7 mouse cellular contexts compared by ENCODE assay signal in genomic region chr4:81727735-81728581, GRCm38 (mm10).
A peak's percentile ranks its signal among the peaks of the same experiment; 100 is the strongest.
DNase-seq lines count a peak whose midpoint lies in the region; ATAC-seq lines count a peak whose summit lies in the region.

No protein-coding gene starts in this region.

- 44% methylated on average over 12 of the region's 12 CpGs for WGBS in lung, embryonic 16.5 days
- 58% methylated on average over 12 of the region's 12 CpGs for WGBS in forebrain, embryonic 10.5 days
- 52% methylated on average over 12 of the region's 12 CpGs for WGBS in hindbrain, embryonic 11.5 days

- H3K27ac ChIP-seq in lung, embryonic 16.5 days (ENCODE audit: low read length): peak overlapping the region; percentile 55
- peak overlapping the region; percentile 78 for H3K27ac ChIP-seq in forebrain, embryonic 10.5 days
- peak overlapping the region; percentile 80 for H3K27ac ChIP-seq in hindbrain, embryonic 11.5 days (ENCODE audit: low read depth, low read length)

- peaks cover 8% of the 10 kb centered on the region for H3K4me1 ChIP-seq in lung, embryonic 16.5 days (replicated peaks; ENCODE audit: control insufficient read depth, insufficient read depth, low read length)
- peaks cover 20% of the 10 kb centered on the region for H3K4me1 ChIP-seq in forebrain, embryonic 10.5 days
- H3K4me1 ChIP-seq in hindbrain, embryonic 11.5 days (replicated peaks; ENCODE audit: control insufficient read depth, insufficient read depth, low read length): peaks cover 3% of the 10 kb centered on the region

- no peak overlapping the region for H3K4me2 ChIP-seq in lung, embryonic 16.5 days (ENCODE audit: low read depth, low read length)
- H3K4me2 ChIP-seq in hindbrain, embryonic 11.5 days (replicated peaks; ENCODE audit: low read depth, low read length): no peak overlapping the region

- no peak for DNase-seq in lung, adult 18-20 months
- DNase-seq in forebrain, embryonic 10.5 days (ENCODE audit: extremely low spot score, low spot score): no peak
- peak; percentile 10 for DNase-seq in hindbrain, embryonic 11.5 days (ENCODE audit: low spot score)
- peak; percentile 47 for DNase-seq in skeletal muscle tissue, adult 2 months (ENCODE audit: low read depth, low spot score)
- no peak for DNase-seq in urinary bladder, postnatal 10 days (ENCODE audit: low spot score)
- no peak for DNase-seq in ovary, postnatal 36 days (ENCODE audit: low spot score)

- no peaks in the 10 kb centered on the region for H3K27me3 ChIP-seq in lung, embryonic 16.5 days (ENCODE audit: control insufficient read depth, insufficient read depth, low read depth, low read length)
- H3K27me3 ChIP-seq in forebrain, embryonic 10.5 days (ENCODE audit: poor library complexity, severe bottlenecking): no peaks in the 10 kb centered on the region
- no peaks in the 10 kb centered on the region for H3K27me3 ChIP-seq in hindbrain, embryonic 11.5 days (ENCODE audit: control insufficient read depth, insufficient read depth, low read length)

- H3K9me3 ChIP-seq in lung, embryonic 16.5 days (ENCODE audit: control insufficient read depth, low read length): no peaks in the 10 kb centered on the region
- H3K9me3 ChIP-seq in forebrain, embryonic 10.5 days: no peaks in the 10 kb centered on the region
- no peaks in the 10 kb centered on the region for H3K9me3 ChIP-seq in hindbrain, embryonic 11.5 days (ENCODE audit: control insufficient read depth, low read length)

- no peaks in the 10 kb centered on the region for H3K36me3 ChIP-seq in lung, embryonic 16.5 days (ENCODE audit: control insufficient read depth, insufficient read depth, low read length)
- no peaks in the 10 kb centered on the region for H3K36me3 ChIP-seq in forebrain, embryonic 10.5 days (replicated peaks)
- no peaks in the 10 kb centered on the region for H3K36me3 ChIP-seq in hindbrain, embryonic 11.5 days (ENCODE audit: control insufficient read depth, insufficient read depth, low read length)

- H3K9ac ChIP-seq in lung, embryonic 16.5 days (ENCODE audit: low read length): no peak overlapping the region
- no peak overlapping the region; the same call in 1 of the 2 replicates for H3K9ac ChIP-seq in hindbrain, embryonic 11.5 days (ENCODE audit: low read depth, low read length)

- ATAC-seq in lung, embryonic 16.5 days (ENCODE audit: low read depth): peak; percentile 93
- peak; percentile 13; the same call in 1 of the 2 replicates for ATAC-seq in hindbrain, embryonic 11.5 days (ENCODE audit: low FRiP score)

- no peak overlapping the region for H3K4me3 ChIP-seq in lung, embryonic 16.5 days (ENCODE audit: low read length)
- no peak overlapping the region for H3K4me3 ChIP-seq in forebrain, embryonic 10.5 days
- H3K4me3 ChIP-seq in hindbrain, embryonic 11.5 days (ENCODE audit: low read depth, low read length): no peak overlapping the region

Comparison
In these comparisons a context has a peak if more than half of its experiments do, and no peak if none do; other contexts are left out.
1. DNase-seq: peak in hindbrain, embryonic 11.5 days (single experiment) and skeletal muscle tissue, adult 2 months (single experiment); none in lung, adult 18-20 months (0 of 2), forebrain, embryonic 10.5 days (single experiment), urinary bladder, postnatal 10 days (single experiment) and ovary, postnatal 36 days (single experiment).
2. Peak in every context shown above with its lines, with median percentiles within 50 percentile points of each other: H3K27ac ChIP-seq.